Mouse (Mus musculus) MEL (cell line): ENCODE results near the gene Catsperz. TPM values are rescaled to one million over a fixed set of nuclear protein-coding genes. Genes with fewer than 3 reads are reported as not detected.

Experiments used
- DNase-seq: peaks from one replicate; pipeline ENCODE4 v3.0.0; 2011; ENCODE audit warnings: low read depth, low spot score
- H3K27ac ChIP-seq: 2 replicates; pipeline ENCODE4 v1.5.1; 2012; ENCODE audit warnings: low read depth, mild to moderate bottlenecking, control low read depth, low read length, moderate library complexity; ENCODE audit not compliant: control insufficient read depth
- H3K27me3 ChIP-seq, 2 experiments: fragments of 150-350 bp in 1 of 2; sonication (generic) in 1 of 2; 2 replicates each; pipeline ENCODE4 v1.6.1; 2012; ENCODE audit warnings: low read length in 2 of 2, mild to moderate bottlenecking in 2 of 2, improper control_type of control experiment in 1 of 2, moderate library complexity in 1 of 2; ENCODE audit not compliant: insufficient read depth in 2 of 2, control insufficient read depth in 1 of 2
- H3K36me3 ChIP-seq, 2 experiments: 2 replicates each; pipeline ENCODE4 v1.6.1; 2012 to 2014; ENCODE audit warnings: low read length in 2 of 2, improper control_type of control experiment in 1 of 2, inconsistent platforms in 1 of 2, mild to moderate bottlenecking in 1 of 2; ENCODE audit not compliant: insufficient read depth in 2 of 2, control insufficient read depth in 1 of 2
- H3K4me1 ChIP-seq, 2 experiments: fragments of 150-350 bp in 1 of 2; sonication (generic) in 1 of 2; 2 replicates each; pipeline ENCODE4 v1.6.1; 2012; ENCODE audit warnings: low read length in 2 of 2, improper control_type of control experiment in 1 of 2, mild to moderate bottlenecking in 1 of 2; ENCODE audit not compliant: insufficient read depth in 2 of 2, control insufficient read depth in 1 of 2
- H3K4me3 ChIP-seq, 2 experiments: fragments of 150-350 bp in 1 of 2; sonication (generic) in 1 of 2; 2 replicates each; pipeline ENCODE4 v1.5.1; 2012; ENCODE audit warnings: low read depth in 2 of 2, low read length in 2 of 2, mild to moderate bottlenecking in 2 of 2, moderate library complexity in 2 of 2, control low read depth in 1 of 2, improper control_type of control experiment in 1 of 2; ENCODE audit not compliant: control insufficient read depth in 1 of 2, insufficient read depth in 1 of 2
- H3K79me2 ChIP-seq: 2 replicates; pipeline ENCODE4 v1.6.1; 2012; ENCODE audit warnings: mild to moderate bottlenecking, low read length, moderate library complexity; ENCODE audit not compliant: control insufficient read depth, poor library complexity, insufficient read depth
- H3K9ac ChIP-seq: 2 replicates; pipeline ENCODE4 v1.6.1; 2012; ENCODE audit warnings: low read depth, mild to moderate bottlenecking, control low read depth, low read length, moderate library complexity; ENCODE audit not compliant: control insufficient read depth, poor library complexity, severe bottlenecking
- H3K9me3 ChIP-seq: fragments of 150-350 bp; sonication (generic); replicated peaks from 2 replicates; pipeline ENCODE4 v1.6.1; 2012; ENCODE audit warnings: mild to moderate bottlenecking, low read length, improper control_type of control experiment, moderate library complexity; ENCODE audit not compliant: insufficient read depth
- BHLHE40 ChIP-seq: IDR thresholded peaks from 2 replicates; pipeline ENCODE4 v1.6.1; 2012; ENCODE audit warnings: low read depth, mild to moderate bottlenecking, inconsistent platforms, low read length, improper control_type of control experiment, borderline replicate concordance
- CHD2 ChIP-seq: IDR thresholded peaks from 2 replicates; pipeline ENCODE4 v1.6.1; 2011; ENCODE audit warnings: low read length, improper control_type of control experiment
- CTCF ChIP-seq, 3 experiments: IDR thresholded peaks in 2 of 3; conservative IDR thresholded peaks in 1 of 3; 2 replicates each; pipeline ENCODE4 v1.5.1; 2011 to 2012; ENCODE audit warnings: low read length in 3 of 3, low read depth in 2 of 3, mild to moderate bottlenecking in 2 of 3, improper control_type of control experiment in 1 of 3, inconsistent platforms in 1 of 3, mixed read lengths in 1 of 3, moderate library complexity in 1 of 3; ENCODE audit not compliant: control insufficient read depth in 1 of 3, insufficient read depth in 1 of 3, poor library complexity in 1 of 3, severe bottlenecking in 1 of 3
- E2F4 ChIP-seq: IDR thresholded peaks from 2 replicates; pipeline ENCODE4 v1.6.1; 2011; ENCODE audit warnings: low read depth, low read length, improper control_type of control experiment, borderline replicate concordance
- EP300 ChIP-seq, 2 experiments: IDR thresholded peaks; 2 replicates each; pipeline ENCODE4 v1.6.1; 2011; ENCODE audit warnings: improper control_type of control experiment in 2 of 2, low read length in 2 of 2, low read depth in 1 of 2, mild to moderate bottlenecking in 1 of 2
- ETS1 ChIP-seq: IDR thresholded peaks from 2 replicates; pipeline ENCODE4 v1.6.1; 2012; ENCODE audit warnings: low read depth, mild to moderate bottlenecking, inconsistent platforms, low read length, improper control_type of control experiment, moderate library complexity
- GABPA ChIP-seq: IDR thresholded peaks from 2 replicates; pipeline ENCODE4 v1.6.1; 2012; ENCODE audit warnings: low read depth, mild to moderate bottlenecking, inconsistent platforms, low read length, improper control_type of control experiment, moderate library complexity
- GATA1 ChIP-seq: IDR thresholded peaks from 2 replicates; pipeline ENCODE4 v1.6.1; 2011; ENCODE audit warnings: low read depth, low read length, improper control_type of control experiment
- HCFC1 ChIP-seq: IDR thresholded peaks from 2 replicates; pipeline ENCODE4 v1.6.1; 2012; ENCODE audit warnings: low read depth, mild to moderate bottlenecking, inconsistent platforms, low read length, improper control_type of control experiment, moderate library complexity
- JUND ChIP-seq: IDR thresholded peaks from 2 replicates; pipeline ENCODE4 v1.6.1; 2011; ENCODE audit warnings: low read depth, mild to moderate bottlenecking, improper control_type of control experiment, low read length
- KAT2A ChIP-seq: conservative IDR thresholded peaks from 2 replicates; pipeline ENCODE4 v1.6.1; 2012; ENCODE audit warnings: low read depth, low read length, improper control_type of control experiment, inconsistent platforms
- MAFK ChIP-seq: IDR thresholded peaks from 2 replicates; pipeline ENCODE4 v1.6.1; 2011; ENCODE audit warnings: low read depth, mild to moderate bottlenecking, low read length, improper control_type of control experiment, borderline replicate concordance
- MAX ChIP-seq: IDR thresholded peaks from 2 replicates; pipeline ENCODE4 v1.6.1; 2011; ENCODE audit warnings: low read length, improper control_type of control experiment
- MEF2A ChIP-seq: IDR thresholded peaks from 2 replicates; pipeline ENCODE4 v1.6.1; 2014; ENCODE audit warnings: low read depth, mild to moderate bottlenecking, inconsistent platforms, low read length, improper control_type of control experiment; ENCODE audit not compliant: poor library complexity, insufficient replicate concordance, severe bottlenecking; ENCODE audit errors: extremely low read depth
- MXI1 ChIP-seq: IDR thresholded peaks from 2 replicates; pipeline ENCODE4 v1.6.1; 2011; ENCODE audit warnings: mild to moderate bottlenecking, low read depth, low read length, improper control_type of control experiment
- NELFE ChIP-seq: IDR thresholded peaks from 2 replicates; pipeline ENCODE4 v1.6.1; 2011; ENCODE audit warnings: low read depth, low read length, improper control_type of control experiment
- POLR2A ChIP-seq, 2 experiments: IDR thresholded peaks; 2 replicates each; pipeline ENCODE4 v1.6.1; 2011 to 2012; ENCODE audit warnings: low read length in 2 of 2, mild to moderate bottlenecking in 2 of 2, control low read depth in 1 of 2, improper control_type of control experiment in 1 of 2, low read depth in 1 of 2, moderate library complexity in 1 of 2; ENCODE audit not compliant: control insufficient read depth in 1 of 2, insufficient read depth in 1 of 2, poor library complexity in 1 of 2
- POLR2AphosphoS5 ChIP-seq: IDR thresholded peaks from 2 replicates; pipeline ENCODE4 v1.6.1; 2012; ENCODE audit warnings: low read depth, borderline replicate concordance, mild to moderate bottlenecking, inconsistent platforms, low read length, moderate library complexity, mixed read lengths
- RAD21 ChIP-seq: IDR thresholded peaks from 2 replicates; pipeline ENCODE4 v1.6.1; 2011; ENCODE audit warnings: mild to moderate bottlenecking, low read depth, low read length, improper control_type of control experiment
- SIN3A ChIP-seq: IDR thresholded peaks from 2 replicates; pipeline ENCODE4 v1.6.1; 2012; ENCODE audit warnings: low read length, improper control_type of control experiment, inconsistent platforms
- TAL1 ChIP-seq: IDR thresholded peaks from 2 replicates; pipeline ENCODE4 v1.6.1; 2012; ENCODE audit warnings: mild to moderate bottlenecking, inconsistent platforms, low read length, moderate library complexity, mixed read lengths
- TCF12 ChIP-seq: IDR thresholded peaks from 2 replicates; pipeline ENCODE4 v1.6.1; 2014; ENCODE audit warnings: low read depth, mild to moderate bottlenecking, inconsistent platforms, low read length, improper control_type of control experiment, moderate library complexity
- USF1 ChIP-seq: IDR thresholded peaks from 2 replicates; pipeline ENCODE4 v1.6.1; 2014; ENCODE audit warnings: low read depth, mild to moderate bottlenecking, inconsistent platforms, low read length, improper control_type of control experiment, moderate library complexity
- USF2 ChIP-seq, 2 experiments: IDR thresholded peaks; 2 replicates each; pipeline ENCODE4 v1.6.1; 2011 to 2012; ENCODE audit warnings: improper control_type of control experiment in 2 of 2, low read length in 2 of 2, borderline replicate concordance in 1 of 2, inconsistent platforms in 1 of 2, low read depth in 1 of 2, mild to moderate bottlenecking in 1 of 2; ENCODE audit not compliant: insufficient read depth in 1 of 2
- ZMIZ1 ChIP-seq: IDR thresholded peaks from 2 replicates; pipeline ENCODE4 v1.6.1; 2012; ENCODE audit warnings: low read depth, mild to moderate bottlenecking, inconsistent platforms, low read length, improper control_type of control experiment, moderate library complexity
- ZNF384 ChIP-seq: IDR thresholded peaks from 2 replicates; pipeline ENCODE4 v1.6.1; 2012; ENCODE audit warnings: low read depth, mild to moderate bottlenecking, inconsistent platforms, low read length, improper control_type of control experiment
- polyA plus RNA-seq, 2 experiments: library from polyadenylated mRNA; stranded (reverse) in 1 of 2; unstranded in 1 of 2; fragments of >175 nt in 1 of 2; fragments of >200 nt in 1 of 2; gene quantifications; 2 replicates each; pipeline versions ENCODE4 v1.2.1 to v1.2.4; 2012; ENCODE audit warnings: low replicate concordance in 2 of 2, low read depth in 1 of 2; ENCODE audit not compliant: insufficient read length in 2 of 2, insufficient read depth in 1 of 2, missing spikeins in 1 of 2
- total RNA-seq: library from RNA; depleted of rRNA; stranded (reverse); fragments of 300-350 nt; gene quantifications from 2 replicates; pipeline ENCODE4 v1.2.3, GENCODE M21; 2012

The Catsperz gene
- total and polyA plus RNA-seq, 3 experiments: 0.65 to 2.4 TPM; not detected in 1

GRCm38 (mm10) chr19:6922901-6923735 lies 2.1 kb downstream of the Catsperz start:
- no peak overlapping the region; the same call in 1 of the 2 replicates for H3K27ac ChIP-seq
- H3K4me3 ChIP-seq: peak overlapping the region in 1 of 2 experiments; percentile 75; a peak in 1 of 4 replicates
- DNase-seq: no peak
- H3K9ac ChIP-seq: peak overlapping the region; percentile 77
- no peaks in the 10 kb centered on the region for H3K27me3 ChIP-seq
- peaks cover 0 to 10% of the 10 kb centered on the region in 2 experiments; a peak in 1 of 4 replicates for H3K4me1 ChIP-seq
- peaks cover 15% of the 10 kb centered on the region for H3K79me2 ChIP-seq
- H3K36me3 ChIP-seq: peaks cover 0 to 5% of the 10 kb centered on the region in 2 experiments; a peak in 2 of 4 replicates
- H3K9me3 ChIP-seq: no peaks in the 10 kb centered on the region
- TF ChIP-seq TCF12 (no peak), JUND (no peak), EP300 (IDR thresholded peaks at IDR 0.05; ENCODE audit: low read depth in 1 of 2, low read length in 2 of 2) (peak in 1 of 2 experiments; percentile 0; a peak in 1 of 4 replicates), GATA1 (0 out of 2 replicates have a peak, but pooled peaks have one; percentile 35), HCFC1 (no peak), POLR2A (IDR thresholded peaks at IDR 0.05; ENCODE audit: control insufficient read depth in 1 of 2, insufficient read depth in 1 of 2, low read depth in 1 of 2, low read length in 2 of 2, poor library complexity in 1 of 2) (no peak), ETS1 (0 out of 2 replicates have a peak, but pooled peaks have one; percentile 3)

DNA sequence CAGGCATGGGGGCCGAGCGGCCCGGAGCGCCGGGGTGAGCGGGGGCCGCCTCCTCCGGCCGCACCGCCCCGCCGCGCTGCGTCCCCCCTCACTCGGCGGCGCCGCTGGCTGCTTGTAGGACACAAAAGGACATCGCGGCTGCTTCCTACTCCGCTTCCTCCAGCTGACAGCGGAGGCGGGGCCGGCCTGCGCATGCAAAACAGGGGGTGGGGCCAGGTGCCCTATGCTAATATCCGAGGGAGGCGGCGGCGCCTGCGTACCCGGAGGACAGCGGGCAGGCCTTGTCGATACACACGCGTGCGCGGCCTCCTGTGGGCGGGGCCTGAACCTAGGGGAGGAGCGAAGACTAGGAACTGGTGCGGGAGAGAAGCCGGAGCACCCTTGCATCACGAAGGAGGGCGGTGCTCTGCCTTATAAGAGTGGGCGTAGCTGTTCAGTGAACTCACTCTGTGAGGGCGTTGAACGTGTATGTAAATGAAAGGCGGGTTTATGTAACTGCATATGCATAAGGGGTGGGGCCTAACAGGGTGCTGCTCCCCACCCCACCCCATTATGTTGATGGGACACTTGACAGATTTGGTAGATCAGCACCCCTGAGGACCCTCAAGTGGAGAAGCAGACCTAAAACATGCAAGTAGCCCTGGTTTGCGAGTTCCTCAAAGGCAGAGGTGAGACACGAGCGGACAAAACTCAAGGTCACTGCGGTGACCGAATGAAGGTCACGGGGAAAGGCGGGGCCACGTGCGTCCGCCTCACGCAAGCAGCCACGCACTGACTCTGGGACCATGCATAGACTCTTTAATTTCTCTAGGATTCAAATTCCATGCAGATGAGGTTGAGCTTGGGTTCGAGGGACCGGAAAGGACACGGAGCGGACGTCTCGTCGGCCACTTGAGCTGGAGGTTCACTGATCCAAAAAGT lies 3.3 kb downstream of the Catsperz start, which contains the start of gene Esrra:
Esrra (minus strand) TSS at position 167 of the 921 bp plus-strand sequence.
- no peaks in the 10 kb centered on the region for H3K27me3 ChIP-seq
- peak within 1 kb of the TSS; percentile 83 to 92 for H3K4me3 ChIP-seq
- peak; percentile 100 for DNase-seq
- H3K36me3 ChIP-seq: peaks cover 0 to 5% of the 10 kb centered on the region in 2 experiments; a peak in 2 of 4 replicates
- peaks cover 0 to 10% of the 10 kb centered on the region in 2 experiments; a peak in 1 of 4 replicates for H3K4me1 ChIP-seq
- peak within 1 kb of the TSS; percentile 82 for H3K27ac ChIP-seq
- no peaks in the 10 kb centered on the region for H3K9me3 ChIP-seq
- H3K79me2 ChIP-seq: peaks cover 15% of the 10 kb centered on the region
- H3K9ac ChIP-seq: peak within 1 kb of the TSS; percentile 88
- TF ChIP-seq ZNF384 (no peak), RAD21 (no peak), ZMIZ1 (0 out of 2 replicates have a peak, but pooled peaks have one; percentile 35), SIN3A (peak; percentile 81), KAT2A (no peak), NELFE (peak; percentile 44), USF2 (IDR thresholded peaks at IDR 0.05; ENCODE audit: borderline replicate concordance in 1 of 2, insufficient read depth in 1 of 2, low read depth in 1 of 2, low read length in 2 of 2) (no peak), MEF2A (no peak), JUND (no peak), POLR2AphosphoS5 (no peak), BHLHE40 (no peak), GATA1 (no peak), CTCF (IDR thresholded peaks at IDR 0.05 in 2 of 3, conservative IDR thresholded peaks at IDR 0.05 in 1 of 3; ENCODE audit: control insufficient read depth in 1 of 3, insufficient read depth in 1 of 3, low read depth in 2 of 3, low read length in 3 of 3, poor library complexity in 1 of 3, severe bottlenecking in 1 of 3) (no peak), GABPA (no peak), TAL1 (no peak), MAFK (no peak), ETS1 (peak; percentile 82), MXI1 (peak; percentile 88), CHD2 (no peak), MAX (peak; percentile 95), USF1 (peak; percentile 78), E2F4 (no peak)
